Mouse (Mus musculus) midbrain, postnatal 0 days (tissue): ENCODE results near the gene Ranbp1. TPM values are rescaled to one million over a fixed set of nuclear protein-coding genes. Genes with fewer than 3 reads are reported as not detected.

Source experiments
- ATAC-seq: fragments of 200-750 bp; cut with Nextera tagmentation; 2 replicates; pipeline ENCODE4 v1.8.0; 2017; ENCODE audit warnings: moderate number of reproducible peaks, mild to moderate bottlenecking, moderate TSS enrichment, moderate library complexity; ENCODE audit not compliant: low FRiP score
- DNase-seq: peaks from one replicate; pipeline ENCODE4 v3.0.0-alpha.2; 2015; ENCODE audit warnings: low spot score
- H3K27ac ChIP-seq: fragments of 300-500 bp; sonication (generic); 2 replicates; pipeline ENCODE4 v1.5.1; 2014; ENCODE audit warnings: low read depth, mild to moderate bottlenecking, low read length, mixed read lengths
- H3K27me3 ChIP-seq: fragments of 300-500 bp; sonication (generic); 2 replicates; pipeline ENCODE4 v1.6.1; 2014; ENCODE audit warnings: low read length, control low read depth, mixed read lengths; ENCODE audit not compliant: insufficient read depth
- H3K36me3 ChIP-seq: fragments of 300-500 bp; sonication (generic); 2 replicates; pipeline ENCODE4 v1.6.1; 2014; ENCODE audit warnings: low read length, control low read depth, mixed read lengths; ENCODE audit not compliant: insufficient read depth
- H3K4me1 ChIP-seq: fragments of 300-500 bp; sonication (generic); 2 replicates; pipeline ENCODE4 v1.6.1; 2014; ENCODE audit warnings: mild to moderate bottlenecking, control low read depth, antibody characterized with exemption, low read length, mixed read lengths; ENCODE audit not compliant: insufficient read depth
- H3K4me2 ChIP-seq: fragments of 300-500 bp; sonication (generic); 2 replicates; pipeline ENCODE4 v1.6.1; 2014; ENCODE audit warnings: low read depth, mild to moderate bottlenecking, low read length, mixed read lengths; ENCODE audit not compliant: poor library complexity, severe bottlenecking
- H3K4me3 ChIP-seq: fragments of 300-500 bp; sonication (generic); 2 replicates; pipeline ENCODE4 v1.5.1; 2014; ENCODE audit warnings: low read depth, mild to moderate bottlenecking, low read length, moderate library complexity
- H3K9ac ChIP-seq: fragments of 300-500 bp; sonication (generic); replicated peaks from 2 replicates; pipeline ENCODE4 v1.6.1; 2014; ENCODE audit warnings: mild to moderate bottlenecking, low read length, moderate library complexity, mixed read lengths; ENCODE audit not compliant: poor library complexity, severe bottlenecking
- H3K9me3 ChIP-seq: fragments of 300-500 bp; sonication (generic); 2 replicates; pipeline ENCODE4 v1.6.1; 2016; ENCODE audit warnings: low read length, control low read depth
- CTCF ChIP-seq: IDR thresholded peaks from 2 replicates; pipeline ENCODE4 v1.5.1; 2016; ENCODE audit warnings: antibody characterized with exemption, mild to moderate bottlenecking
- WGBS: fragments of 180-500 bp; shearing (Covaris S2); extraction: QIAGEN DNeasy Blood & Tissue Kit; methylation state at CpG from one replicate; pipeline ENCODE4 v1.1.7; 2014; 5-methylcytosine and 5-hydroxymethylcytosine counted together
- polyA plus RNA-seq: library from polyadenylated mRNA; unstranded; fragments of >200 nt; fragmentation: Nextera tagmentation; extraction: Ambion mirVana; gene quantifications from 2 replicates; pipeline ENCODE4 v1.2.1, GENCODE M21; 2015
- total RNA-seq: library from RNA; depleted of rRNA; stranded (reverse); fragments of >200 nt; gene quantifications from 2 replicates; pipeline ENCODE4 v1.2.3, GENCODE M21; 2014

The Ranbp1 gene
- total and polyA plus RNA-seq, 2 experiments from 2014 or later, result 192 to 447 TPM

GRCm38 (mm10) chr16:18227187-18227586, 21.3 kb downstream of the Ranbp1 start:
- 97% methylated on average over 13 of the region's 13 CpGs for WGBS
- ATAC-seq, result no peak
- no peaks in the 10 kb centered on the region for H3K9me3 ChIP-seq
- no peak overlapping the region for H3K4me3 ChIP-seq
- H3K36me3 ChIP-seq, result peaks cover 56% of the 10 kb centered on the region
- H3K27ac ChIP-seq, result no peak overlapping the region
- no peaks in the 10 kb centered on the region for H3K27me3 ChIP-seq
- H3K4me1 ChIP-seq, result peaks cover 4% of the 10 kb centered on the region; the same call in 1 of the 2 replicates
- no peak overlapping the region for H3K9ac ChIP-seq
- no peak for TF ChIP-seq CTCF
- no peak for DNase-seq
- H3K4me2 ChIP-seq, result no peak overlapping the region

- Histone ChIP-seq H3K36me3 (peaks cover 46% of the 10 kb centered on the region), H3K9me3 (no peaks in the 10 kb centered on the region), H3K4me2 (no peak overlapping the region), H3K9ac (no peak overlapping the region), H3K4me3 (no peak overlapping the region), H3K27ac (no peak overlapping the region), H3K27me3 (no peaks in the 10 kb centered on the region), H3K4me1 (peaks cover 8% of the 10 kb centered on the region)
- no peak for ATAC-seq
- DNase-seq, result no peak
- WGBS, result 81% methylated on average over 11 of the region's 11 CpGs
- TF ChIP-seq CTCF, result no peak
These were observed 26.3 kb downstream of the Ranbp1 start for GRCm38 (mm10) chr16:18222188-18222587.

- H3K27ac ChIP-seq, result no peak overlapping the region
- DNase-seq, result no peak
- H3K4me3 ChIP-seq, result no peak overlapping the region
- no peak overlapping the region for H3K4me2 ChIP-seq
- no peaks in the 10 kb centered on the region for H3K9me3 ChIP-seq
- peaks cover 40% of the 10 kb centered on the region for H3K36me3 ChIP-seq
- H3K4me1 ChIP-seq, result peaks cover 8% of the 10 kb centered on the region
- H3K9ac ChIP-seq, result no peak overlapping the region
- TF ChIP-seq CTCF, result peak; percentile 47
- WGBS, result 78% methylated on average over 11 of the region's 11 CpGs
- ATAC-seq, result no peak
- no peaks in the 10 kb centered on the region for H3K27me3 ChIP-seq
These were observed 27.0 kb downstream of the Ranbp1 start for GRCm38 (mm10) chr16:18221543-18221898.

- H3K4me1 ChIP-seq, result peaks cover 8% of the 10 kb centered on the region
These were observed 27.5 kb downstream of the Ranbp1 start for GRCm38 (mm10) chr16:18220856-18221542.

GRCm38 (mm10) chr16:18220001-18220400, 28.5 kb downstream of the Ranbp1 start:
- H3K27ac ChIP-seq, result peak overlapping the region; percentile 43; the same call in 1 of the 2 replicates
- TF ChIP-seq CTCF, result no peak

More at GRCm38 (mm10) chr16:18220856-18221542, 27.5 kb downstream of the Ranbp1 start:
- ATAC-seq, result 0 out of 2 replicates have a peak, but pooled peaks have one; percentile 6
- no peak for DNase-seq
- no peaks in the 10 kb centered on the region for H3K27me3 ChIP-seq
- H3K9ac ChIP-seq, result no peak overlapping the region
- no peaks in the 10 kb centered on the region for H3K9me3 ChIP-seq
- H3K4me2 ChIP-seq, result no peak overlapping the region
- H3K27ac ChIP-seq, result no peak overlapping the region
- TF ChIP-seq CTCF, result no peak
- 89% methylated on average over 6 of the region's 6 CpGs for WGBS
- H3K36me3 ChIP-seq, result peaks cover 35% of the 10 kb centered on the region
- no peak overlapping the region for H3K4me3 ChIP-seq

GRCm38 (mm10) chr16:18218580-18218996, 29.9 kb downstream of the Ranbp1 start:
- no peak for DNase-seq
- Histone ChIP-seq H3K9me3 (no peaks in the 10 kb centered on the region), H3K4me2 (no peak overlapping the region), H3K36me3 (peaks cover 11% of the 10 kb centered on the region), H3K27me3 (no peaks in the 10 kb centered on the region), H3K9ac (no peak overlapping the region; the same call in 1 of the 2 replicates), H3K27ac (no peak overlapping the region), H3K4me1 (peaks cover 21% of the 10 kb centered on the region), H3K4me3 (no peak overlapping the region)
- 74% methylated on average over 9 of the region's 9 CpGs for WGBS
- no peak for ATAC-seq
- no peak for TF ChIP-seq CTCF

More at GRCm38 (mm10) chr16:18220001-18220400, 28.5 kb downstream of the Ranbp1 start:
- peaks cover 25% of the 10 kb centered on the region for H3K36me3 ChIP-seq
- 53% methylated on average over 8 of the region's 8 CpGs for WGBS
- peaks cover 8% of the 10 kb centered on the region for H3K4me1 ChIP-seq
- H3K27me3 ChIP-seq, result no peaks in the 10 kb centered on the region
- 0 out of 2 replicates have a peak, but pooled peaks have one; percentile 42 for ATAC-seq
- peak; percentile 53 for DNase-seq
- H3K4me2 ChIP-seq, result no peak overlapping the region
- H3K9ac ChIP-seq, result no peak overlapping the region; the same call in 1 of the 2 replicates
- H3K4me3 ChIP-seq, result no peak overlapping the region
- no peaks in the 10 kb centered on the region for H3K9me3 ChIP-seq
